ENCODE assay signal across 25 mouse cellular contexts in genomic region chr13:72608706-72609105, GRCm38 (mm10). TPM values are rescaled to one million over a fixed set of nuclear protein-coding genes. Genes with fewer than 3 reads are reported as not detected.
DNase-seq lines count a peak whose midpoint lies in the region; ATAC-seq and TF ChIP-seq lines count a peak whose summit lies in the region.
"Had no signal": no experiment of that assay in that cellular context is flagged by ENCODE, and none has a peak within 500 bp of the region (broad histone marks: within the 10 kb centered on the region; RNA-seq: fewer than 3 reads in every experiment).

No protein-coding gene starts in this region.

- TF ChIP-seq POLR2A in lung, adult 2 months (IDR thresholded peaks at IDR 0.05; ENCODE audit: borderline replicate concordance, extremely low read depth, low read depth, low read length), result no peak
- TF ChIP-seq POLR2A in ES-Bruce4 (IDR thresholded peaks at IDR 0.05; ENCODE audit: insufficient read depth, low read length), result no peak
- TF ChIP-seq POLR2A in brain, embryonic 14.5 days (IDR thresholded peaks at IDR 0.05; ENCODE audit: borderline replicate concordance, extremely low read depth, insufficient read depth, insufficient read length, poor library complexity, severe bottlenecking), result no peak

- no peak overlapping the region for H3K9ac ChIP-seq in hindbrain, postnatal 0 days (replicated peaks; ENCODE audit: low read length)
- no peak overlapping the region for H3K9ac ChIP-seq in hindbrain, embryonic 16.5 days (ENCODE audit: low read depth, low read length)
- H3K9ac ChIP-seq in ES-Bruce4 (ENCODE audit: low read depth, poor library complexity, severe bottlenecking), result no peak overlapping the region
- H3K9ac ChIP-seq: embryonic facial prominence, embryonic 15.5 days; forebrain, embryonic 15.5 days; hindbrain, embryonic 13.5 days; limb, embryonic 12.5 days; stomach, embryonic 15.5 days had no signal

- peak; percentile 17; the same call in 1 of the 2 replicates for TF ChIP-seq CTCF in hindbrain, postnatal 0 days (IDR thresholded peaks at IDR 0.05; ENCODE audit: low read depth)
- peak; percentile 48 for TF ChIP-seq CTCF in lung, adult 2 months (IDR thresholded peaks at IDR 0.05; ENCODE audit: insufficient read depth, low read length)
- TF ChIP-seq CTCF in ES-Bruce4 (IDR thresholded peaks at IDR 0.05; ENCODE audit: low read depth, low read length), result peak; percentile 83
- TF ChIP-seq CTCF in brain, embryonic 14.5 days (IDR thresholded peaks at IDR 0.05; ENCODE audit: borderline replicate concordance, extremely low read depth, insufficient read depth, insufficient read length), result peak; percentile 28; the same call in 1 of the 2 replicates

- H3K9me3 ChIP-seq in hindbrain, postnatal 0 days (ENCODE audit: low read length), result no peaks in the 10 kb centered on the region
- no peaks in the 10 kb centered on the region; the same call in 1 of the 2 replicates for H3K9me3 ChIP-seq in hindbrain, embryonic 16.5 days (ENCODE audit: control insufficient read depth, low read length)
- no peaks in the 10 kb centered on the region for H3K9me3 ChIP-seq in ES-Bruce4 (replicated peaks; ENCODE audit: control insufficient read depth, insufficient read depth, low read length, poor library complexity, severe bottlenecking)
- H3K9me3 ChIP-seq: embryonic facial prominence, embryonic 15.5 days; forebrain, embryonic 15.5 days; midbrain, embryonic 10.5 days; stomach, embryonic 15.5 days had no signal

- WGBS in hindbrain, postnatal 0 days, result 63% methylated on average over 16 of the region's 16 CpGs
- 64% methylated on average over 16 of the region's 16 CpGs for WGBS in hindbrain, embryonic 16.5 days
- WGBS in lung, adult 2 months, result 63% methylated on average over 16 of the region's 16 CpGs

- H3K4me1 ChIP-seq in hindbrain, postnatal 0 days (ENCODE audit: insufficient read depth, low read length), result no peaks in the 10 kb centered on the region
- no peaks in the 10 kb centered on the region for H3K4me1 ChIP-seq in hindbrain, embryonic 16.5 days (ENCODE audit: control insufficient read depth, insufficient read depth, low read depth, low read length)
- H3K4me1 ChIP-seq in lung, adult 2 months (ENCODE audit: control insufficient read depth, insufficient read depth, low read length), result no peaks in the 10 kb centered on the region
- H3K4me1 ChIP-seq in ES-Bruce4 (ENCODE audit: control insufficient read depth, insufficient read depth, low read length), result no peaks in the 10 kb centered on the region
- H3K4me1 ChIP-seq: embryonic facial prominence, embryonic 15.5 days; forebrain, embryonic 15.5 days; hindbrain, embryonic 13.5 days; limb, embryonic 12.5 days; stomach, embryonic 15.5 days had no signal

- H3K36me3 ChIP-seq in hindbrain, postnatal 0 days (ENCODE audit: insufficient read depth, low read length), result no peaks in the 10 kb centered on the region
- H3K36me3 ChIP-seq in hindbrain, embryonic 16.5 days (ENCODE audit: control insufficient read depth, insufficient read depth, low read length), result no peaks in the 10 kb centered on the region
- no peaks in the 10 kb centered on the region for H3K36me3 ChIP-seq in ES-Bruce4 (ENCODE audit: control insufficient read depth, insufficient read depth, low read length, poor library complexity, severe bottlenecking)
- H3K36me3 ChIP-seq: embryonic facial prominence, embryonic 15.5 days; forebrain, embryonic 15.5 days; hindbrain, embryonic 13.5 days; limb, embryonic 12.5 days; midbrain, embryonic 10.5 days; stomach, embryonic 15.5 days had no signal

- no peaks in the 10 kb centered on the region for H3K27me3 ChIP-seq in hindbrain, postnatal 0 days (ENCODE audit: insufficient read depth, low read length)
- no peaks in the 10 kb centered on the region for H3K27me3 ChIP-seq in hindbrain, embryonic 16.5 days (replicated peaks; ENCODE audit: control insufficient read depth, insufficient read depth, low read length)
- H3K27me3 ChIP-seq in ES-Bruce4 (ENCODE audit: control insufficient read depth, insufficient read depth, low read length, poor library complexity, severe bottlenecking), result no peaks in the 10 kb centered on the region
- H3K27me3 ChIP-seq: CH12.LX; embryonic facial prominence, embryonic 15.5 days; forebrain, embryonic 15.5 days; stomach, embryonic 15.5 days had no signal

- no peak overlapping the region for H3K27ac ChIP-seq in hindbrain, postnatal 0 days
- H3K27ac ChIP-seq in hindbrain, embryonic 16.5 days (ENCODE audit: low read depth, low read length), result no peak overlapping the region
- no peak overlapping the region for H3K27ac ChIP-seq in ES-Bruce4 (ENCODE audit: insufficient read depth, low read length)
- H3K27ac ChIP-seq: embryonic facial prominence, embryonic 15.5 days; forebrain, embryonic 15.5 days; hindbrain, embryonic 13.5 days; limb, embryonic 12.5 days; macrophage; midbrain, embryonic 10.5 days; stomach, embryonic 15.5 days had no signal

- no peak overlapping the region for H3K4me3 ChIP-seq in hindbrain, postnatal 0 days (ENCODE audit: low read length)
- no peak overlapping the region for H3K4me3 ChIP-seq in hindbrain, embryonic 16.5 days (ENCODE audit: low read length)
- no peak overlapping the region for H3K4me3 ChIP-seq in lung, adult 2 months (replicated peaks; ENCODE audit: extremely low read depth, low read depth, low read length)
- no peak overlapping the region for H3K4me3 ChIP-seq in ES-Bruce4 (ENCODE audit: low read depth, low read length)
- H3K4me3 ChIP-seq: embryonic facial prominence, embryonic 15.5 days; forebrain, embryonic 15.5 days; hindbrain, embryonic 13.5 days; limb, embryonic 12.5 days; midbrain, embryonic 10.5 days; stomach, embryonic 15.5 days had no signal

- no peak for TF ChIP-seq EP300 in ES-Bruce4 (IDR thresholded peaks at IDR 0.05; ENCODE audit: insufficient read depth, low read depth, low read length)

- no peak overlapping the region for H3K4me2 ChIP-seq in hindbrain, postnatal 0 days (ENCODE audit: low read depth, low read length)
- no peak overlapping the region for H3K4me2 ChIP-seq in hindbrain, embryonic 16.5 days (ENCODE audit: low read length)
- H3K4me2 ChIP-seq: embryonic facial prominence, embryonic 15.5 days; forebrain, embryonic 15.5 days; hindbrain, embryonic 13.5 days; limb, embryonic 12.5 days; stomach, embryonic 15.5 days had no signal

- intact Hi-C loops in gastrocnemius, postnatal 14 days (cut with DNase I; ENCODE audit: low total_unique reads), result no loop called here

- DNase-seq in hindbrain, postnatal 0 days (ENCODE audit: low spot score), result no peak
- no peak for DNase-seq in lung, adult 2 months
- DNase-seq in lung, postnatal 10 days, result no peak
- DNase-seq in brain, embryonic 14.5 days (ENCODE audit: low read depth), result no peak
- DNase-seq in gastrocnemius, postnatal 14 days, result no peak
- DNase-seq in cerebellum, postnatal 4 days (ENCODE audit: low spot score in 2 of 2), result no peak
- DNase-seq: adrenal gland, adult 2 months; cerebellum, adult 11-12 months; cerebellum, postnatal 10 days; gastrocnemius, postnatal 10 days; heart, adult 18-20 months; heart, postnatal 36 days; kidney, postnatal 36 days had no signal

- ATAC-seq in hindbrain, postnatal 0 days, result no peak
- ATAC-seq in hindbrain, embryonic 16.5 days, result no peak
- ATAC-seq: forebrain, embryonic 15.5 days had no signal

RNA-seq across cellular contexts. Expression of gene Irx2, which starts 19.9 kb away (rescaled TPM):
- 46.9 and 48.7 TPM in 2 replicates for total RNA-seq in hindbrain, postnatal 0 days (2014; rRNA removed)
- polyA plus RNA-seq in hindbrain, postnatal 0 days (2015; fragmentation: Nextera tagmentation; extraction: Ambion mirVana), result 23.6 and 24.9 TPM in 2 replicates
- 19.3 and 22.6 TPM in 2 replicates for polyA plus RNA-seq in hindbrain, embryonic 16.5 days (2015; fragmentation: Nextera tagmentation; extraction: Ambion mirVana)
- 62.3 and 147 TPM in 2 replicates for polyA plus RNA-seq in lung, adult 2 months (2012; rRNA removed)
- 7.3 and 7.4 TPM in 2 replicates for polyA plus RNA-seq in ES-Bruce4 (2011; ENCODE audit: insufficient read depth, insufficient read length, low read depth, missing spikeins)
- polyA plus RNA-seq in brain, embryonic 14.5 days (2012; rRNA removed), result 47.9 and 89.3 TPM in 2 replicates
- total RNA-seq in gastrocnemius, postnatal 14 days (2021), result not detected
- total RNA-seq: CH12.LX; neutrophil, adult 5-6 weeks had no signal
- polyA plus RNA-seq: liver, embryonic 16.5 days; macrophage had no signal

Comparison
In these comparisons a context has a peak if more than half of its experiments do, and no peak if none do; other contexts are left out.
1. CTCF ChIP-seq: peak in every context shown above with its lines; median percentile 83 in ES-Bruce4; 48 in lung, adult 2 months; 28 in brain, embryonic 14.5 days; 17 in hindbrain, postnatal 0 days.